Mouse (Mus musculus): ENCODE results near the gene Supt3.

Gene Supt3

DNA sequence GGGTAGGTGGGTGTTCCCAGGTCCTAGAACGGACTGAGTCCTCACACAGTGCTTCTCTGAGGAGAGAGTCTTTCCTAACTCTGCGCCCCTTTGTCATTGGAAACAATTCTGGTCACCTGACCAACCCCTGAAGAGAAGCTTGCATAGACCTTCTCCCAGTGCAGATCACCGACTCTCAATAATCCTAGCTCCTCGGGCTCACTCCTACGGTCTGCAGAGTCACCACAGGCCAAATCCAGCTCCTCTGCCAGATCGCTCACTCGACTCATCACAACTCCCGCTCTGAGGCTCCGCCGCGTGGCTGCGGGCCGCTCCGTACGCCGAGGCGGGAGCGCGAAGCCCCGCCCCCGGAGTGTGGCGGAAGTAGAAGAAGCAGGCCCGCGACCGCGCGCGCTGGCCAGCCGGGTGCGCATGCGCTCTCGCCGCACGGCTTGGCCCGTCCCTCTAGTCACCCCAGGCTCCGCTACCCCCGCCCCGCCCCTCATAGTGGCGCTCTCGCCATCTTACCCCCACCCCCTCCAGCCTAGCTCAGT lies at the start of gene Supt3:
Supt3 (plus strand) TSS at position 415 of the 533 bp plus-strand sequence.
- in situ Hi-C loops (cut with MboI, MseI), result no loop called here

DNA sequence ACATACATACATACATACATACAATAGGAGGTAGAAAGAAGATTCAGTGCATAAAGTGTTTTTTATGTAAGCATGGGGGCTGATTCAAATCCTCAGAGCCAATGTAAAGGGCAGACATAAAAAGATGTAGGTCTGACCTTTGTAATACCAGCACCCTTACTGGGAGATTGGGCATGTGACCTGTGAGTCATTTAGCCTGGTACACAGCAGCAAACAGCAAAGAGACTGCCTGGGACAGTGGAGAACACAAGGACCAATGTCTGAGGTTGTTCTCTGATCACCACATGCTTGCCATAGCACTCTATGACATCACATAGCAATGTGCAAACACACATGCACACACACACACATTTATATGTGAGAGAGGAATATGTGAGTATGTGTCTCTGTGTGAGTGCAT lies 49.3 kb upstream of the Supt3 start:
- in situ Hi-C loops (cut with MboI, MseI), result no loop called here

DNA sequence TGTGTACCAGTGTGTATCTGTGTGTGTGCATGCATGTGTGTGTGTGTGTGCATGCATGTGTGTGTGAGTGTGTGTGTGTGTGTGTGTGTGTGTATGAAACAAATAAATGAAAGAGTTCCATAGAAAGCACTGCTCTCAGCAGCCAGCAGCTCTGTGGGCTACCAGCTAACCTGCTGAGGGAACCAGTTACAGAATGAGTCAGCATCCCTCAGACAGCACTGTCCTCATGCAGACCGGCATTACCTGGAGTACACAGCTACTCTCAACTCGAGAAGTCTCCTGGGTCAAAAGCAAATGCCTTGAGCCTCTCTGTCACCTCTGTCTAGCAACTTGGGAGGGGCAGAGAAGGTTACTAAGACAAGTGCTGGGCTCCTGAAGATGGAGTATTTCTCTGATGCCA lies 48.5 kb upstream of the Supt3 start:
- in situ Hi-C loops (cut with MboI, MseI), result no loop called here

DNA sequence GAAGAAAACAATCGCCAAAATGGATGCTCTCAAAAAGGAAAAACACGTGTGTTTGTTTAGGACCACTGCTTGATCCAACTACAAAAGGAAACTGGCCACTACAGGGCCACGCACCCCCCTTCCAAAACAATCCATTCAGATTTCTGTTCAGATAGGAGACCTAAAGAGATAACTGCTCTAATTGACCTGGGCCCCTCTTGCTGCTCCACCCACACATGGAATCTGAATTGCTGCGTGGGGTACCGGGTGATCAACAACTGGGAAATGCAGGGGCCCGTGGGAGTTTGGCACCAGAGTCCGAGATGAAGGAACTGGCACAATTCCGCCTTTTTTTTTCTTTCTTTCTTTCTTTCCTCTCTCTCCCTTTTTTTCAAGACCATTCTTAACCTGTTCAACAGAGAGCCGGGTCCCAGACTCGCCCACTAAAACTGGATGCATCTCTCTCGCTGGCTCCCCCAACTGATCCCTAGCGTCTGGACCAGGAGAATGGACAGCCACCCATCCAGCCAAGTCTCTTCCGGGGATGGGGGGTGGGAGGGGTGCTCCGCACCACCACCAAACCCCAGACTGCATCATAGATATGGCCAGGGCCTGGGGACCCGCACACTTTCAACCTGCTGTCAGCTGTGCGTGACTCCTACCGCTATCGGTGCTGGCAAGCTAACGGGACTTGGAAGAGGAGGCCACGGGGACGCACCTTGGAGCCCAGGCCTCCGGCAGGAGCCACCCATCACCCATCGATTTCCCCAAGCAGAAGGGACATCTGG lies 43.2 kb upstream of the Supt3 start:
- in situ Hi-C loops (cut with MboI, MseI), result no loop called here

GRCm38 (mm10) chr17:44734501-44735222 lies 42.3 kb upstream of the Supt3 start:
- in situ Hi-C loops (cut with MboI, MseI), result loop anchor here in 1 of 2 experiments (5.0 kb wide), 1 partner anchor 282 kb away; no protein-coding TSS in a partner anchor

DNA sequence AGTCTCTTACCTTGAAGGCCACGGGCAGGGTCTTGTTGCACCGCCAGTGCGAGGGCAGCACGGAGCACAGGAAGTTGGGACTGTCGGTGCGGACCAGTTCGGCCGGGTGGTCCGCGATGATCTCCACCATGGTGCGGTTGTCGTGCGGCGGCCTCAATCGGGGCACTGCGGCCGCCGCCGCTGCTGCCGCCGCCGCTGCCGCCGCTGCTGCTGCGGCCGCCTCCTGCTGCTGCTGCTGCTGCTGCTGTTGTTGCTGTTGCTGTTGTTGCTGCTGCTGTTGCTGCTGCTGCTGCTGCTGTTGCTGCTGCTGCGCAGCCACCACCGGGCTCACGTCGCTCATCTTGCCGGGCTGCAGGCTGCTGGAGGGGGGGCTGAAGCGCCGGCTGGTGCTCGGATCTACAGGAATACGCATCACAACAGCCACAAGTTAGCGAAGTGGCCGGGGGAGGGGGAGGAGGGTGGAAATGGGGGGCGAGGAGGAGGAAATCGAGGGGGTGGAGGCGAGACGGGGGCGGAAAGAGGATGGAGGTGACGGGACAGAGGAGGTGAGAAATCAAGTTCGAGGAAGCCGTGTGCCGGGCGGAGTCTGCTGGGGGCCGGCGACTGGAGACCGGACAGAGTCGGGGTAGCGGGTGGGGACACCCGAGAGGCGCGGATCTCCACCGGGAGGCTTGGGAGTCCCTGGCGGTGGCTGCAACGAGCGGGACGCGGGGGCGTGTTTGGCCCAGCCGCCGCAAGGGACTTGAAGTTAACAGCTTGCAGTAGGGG lies 41.5 kb upstream of the Supt3 start:
- in situ Hi-C loops (cut with MboI, MseI), result loop anchor here in 1 of 2 experiments (5.0 kb wide), 1 partner anchor 283 kb away; no protein-coding TSS in a partner anchor

GRCm38 (mm10) chr17:44735991-44736561 lies 40.9 kb upstream of the Supt3 start:
- in situ Hi-C loops (cut with MboI, MseI), result loop anchor here in 1 of 2 experiments (5.0 kb wide), 1 partner anchor 284 kb away; no protein-coding TSS in a partner anchor

DNA sequence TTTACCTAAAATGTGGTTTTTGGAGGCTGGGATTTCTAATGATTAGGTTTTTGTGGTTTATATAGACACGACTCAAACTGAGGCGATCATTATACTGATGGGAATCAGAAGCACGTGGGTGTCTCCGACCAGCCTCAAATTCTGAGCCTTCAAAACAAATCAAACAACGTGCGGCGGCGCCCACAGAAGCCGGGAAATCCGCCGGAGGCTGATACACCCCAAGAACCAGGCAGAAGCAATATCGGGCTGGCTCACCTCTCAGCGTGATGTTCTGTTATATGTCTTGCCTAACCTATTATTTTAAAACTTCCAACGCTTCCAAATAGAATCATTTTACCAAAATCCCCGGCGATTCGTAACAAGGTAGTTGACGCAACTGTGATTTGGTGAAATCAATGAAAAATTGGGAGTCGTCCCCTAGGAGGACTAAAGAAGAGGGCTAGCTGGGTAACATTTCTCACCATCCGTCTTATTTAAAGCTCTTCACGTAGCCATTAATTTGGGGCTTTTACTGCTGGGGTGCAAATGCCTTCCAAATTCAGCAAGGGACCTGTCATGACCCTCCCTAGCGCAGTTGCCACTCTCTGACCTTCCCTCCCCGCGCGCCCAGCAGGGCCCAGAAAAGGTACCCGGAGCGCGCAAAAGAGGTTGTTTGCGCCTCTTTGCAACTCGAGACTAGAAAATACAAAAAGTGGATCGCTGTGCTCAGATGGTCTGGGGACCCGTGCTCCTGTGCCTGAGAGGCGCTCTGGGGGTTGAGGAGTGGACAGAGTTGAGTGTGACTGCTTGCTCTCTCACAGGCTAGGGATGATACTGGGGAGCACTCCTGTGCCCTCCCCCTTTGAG lies 39.5 kb upstream of the Supt3 start:
- in situ Hi-C loops (cut with MboI, MseI), result loop anchor here in 1 of 2 experiments (5.0 kb wide), 1 partner anchor 285 kb away; no protein-coding TSS in a partner anchor

DNA sequence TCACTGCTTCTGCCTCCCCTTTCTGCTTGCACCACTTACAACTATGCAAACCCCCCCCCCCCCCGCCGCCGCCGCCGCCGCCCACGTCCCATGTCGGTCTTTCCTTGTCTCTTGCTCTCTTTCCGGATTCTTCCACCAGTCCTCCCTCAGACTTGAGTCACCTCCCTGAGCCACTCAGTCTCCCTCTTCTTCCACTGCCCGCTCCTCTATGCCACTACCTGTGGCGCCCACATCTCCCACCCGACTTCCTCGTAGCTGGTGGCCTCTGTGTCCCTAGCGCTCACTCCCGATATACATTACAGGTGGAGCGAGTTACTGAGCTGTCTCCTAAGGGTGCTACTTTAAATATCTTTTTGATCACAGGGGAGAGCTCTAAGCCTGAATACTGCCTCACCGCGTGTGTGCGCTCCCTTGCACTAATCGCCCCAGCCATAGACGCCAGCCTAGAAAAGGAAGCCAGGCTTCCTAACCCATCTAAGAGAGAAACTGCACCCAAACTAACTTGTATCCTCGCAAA lies 38.8 kb upstream of the Supt3 start:
- in situ Hi-C loops (cut with MboI, MseI), result loop anchor here in 1 of 2 experiments (5.0 kb wide), 1 partner anchor 286 kb away; no protein-coding TSS in a partner anchor

DNA sequence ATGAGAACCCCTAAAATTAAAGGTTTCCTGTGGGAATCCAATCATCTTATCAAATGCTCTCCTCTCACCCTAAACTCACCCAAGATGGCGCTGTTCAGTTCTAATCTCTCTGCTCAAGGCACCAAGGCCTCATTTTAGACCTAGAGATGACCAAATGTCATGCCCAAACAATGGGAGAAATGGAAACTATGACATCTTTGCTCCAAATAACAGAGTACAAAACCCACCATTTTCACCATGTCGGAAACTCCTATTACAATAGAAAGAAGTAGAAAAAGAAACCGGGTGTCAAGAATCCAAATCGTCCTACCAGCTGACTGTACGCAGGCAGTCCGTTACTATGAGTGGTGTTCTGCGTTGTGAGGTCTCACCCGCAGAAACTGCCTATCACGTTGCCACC lies 34.7 kb upstream of the Supt3 start:
- in situ Hi-C loops (cut with MboI, MseI), result loop anchor here in 1 of 2 experiments (5.0 to 10.0 kb wide), 2 partner anchors 300 to 493 kb away; no protein-coding TSS in a partner anchor

- in situ Hi-C loops (cut with MboI, MseI), result loop anchor here in 1 of 2 experiments (5.0 to 10.0 kb wide), 2 partner anchors 299 to 491 kb away; no protein-coding TSS in a partner anchor
Measured at GRCm38 (mm10) chr17:44743780-44744179, 33.2 kb upstream of the Supt3 start.

DNA sequence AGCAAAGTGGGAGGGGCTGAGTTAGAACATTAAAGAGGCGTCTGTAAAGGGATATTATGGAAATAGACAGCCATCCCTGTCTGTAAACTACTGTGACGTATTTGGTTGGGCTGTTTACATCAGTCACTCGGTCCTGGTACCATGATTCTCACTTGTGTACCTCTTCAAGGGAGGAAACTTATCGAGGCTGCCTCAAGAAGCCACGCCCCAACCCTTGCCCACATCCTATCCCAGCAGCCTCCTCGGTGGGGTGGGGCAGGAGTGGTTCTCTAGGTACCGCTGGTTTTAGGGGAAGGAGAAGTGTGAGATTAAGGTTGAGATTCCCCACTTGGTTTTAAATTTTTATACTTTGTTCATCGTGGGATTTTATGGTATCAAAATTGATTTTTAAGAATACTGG lies 31.6 kb upstream of the Supt3 start:
- in situ Hi-C loops (cut with MboI, MseI), result loop anchor here (5.0 to 10.0 kb wide), 3 partner anchors 82 to 489 kb away; no protein-coding TSS in a partner anchor

- in situ Hi-C loops (cut with MboI, MseI), result loop anchor here in 1 of 2 experiments (10.0 kb wide), 1 partner anchor 302 kb away; no protein-coding TSS in a partner anchor
Measured at GRCm38 (mm10) chr17:44766318-44766717, 10.6 kb upstream of the Supt3 start.

DNA sequence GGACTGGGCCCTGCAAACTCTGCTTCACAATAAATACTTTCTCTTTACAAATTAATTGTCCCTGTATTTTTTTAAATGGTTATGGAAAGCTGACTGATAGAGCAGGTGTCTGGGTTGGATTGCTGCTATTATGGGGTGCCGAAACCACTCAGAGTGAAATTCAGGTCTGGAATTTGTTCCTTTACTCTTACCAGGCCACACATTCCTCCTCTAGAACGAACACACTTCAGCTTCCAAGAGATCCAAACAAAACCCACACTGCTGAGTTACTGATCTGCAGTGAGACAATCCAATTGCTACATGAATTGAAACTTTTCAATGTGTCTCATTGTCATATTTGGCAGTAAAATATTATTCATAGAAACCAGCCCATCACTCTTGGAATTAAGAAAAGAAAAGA lies 10.0 kb upstream of the Supt3 start:
- in situ Hi-C loops (cut with MboI, MseI), result loop anchor here in 1 of 2 experiments (10.0 kb wide), 1 partner anchor 302 kb away; no protein-coding TSS in a partner anchor

DNA sequence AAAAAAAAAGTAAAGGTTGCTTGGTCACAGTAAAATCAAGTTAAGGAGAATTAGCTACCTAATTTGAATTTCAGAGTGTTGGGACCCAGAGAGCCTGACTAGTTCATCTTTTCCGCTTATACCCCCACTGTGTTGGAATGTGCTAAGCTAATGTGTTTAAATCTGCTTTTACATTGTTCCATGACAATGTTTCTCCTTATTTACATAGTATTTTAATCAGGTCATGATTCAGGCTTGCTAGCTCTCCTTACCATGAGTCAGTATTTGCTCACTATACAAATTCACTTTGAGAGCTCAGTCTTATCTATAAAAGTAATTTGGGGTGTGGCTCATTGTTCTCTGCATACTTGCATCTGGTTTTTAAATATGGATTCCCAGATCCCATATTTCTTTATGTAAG lies 9.6 kb upstream of the Supt3 start:
- in situ Hi-C loops (cut with MboI, MseI), result loop anchor here in 1 of 2 experiments (10.0 kb wide), 1 partner anchor 303 kb away; no protein-coding TSS in a partner anchor

GRCm38 (mm10) chr17:44768522-44768921 lies 8.4 kb upstream of the Supt3 start:
- in situ Hi-C loops (cut with MboI, MseI), result loop anchor here in 1 of 2 experiments (10.0 kb wide), 1 partner anchor 304 kb away; no protein-coding TSS in a partner anchor

GRCm38 (mm10) chr17:44770871-44771270 lies 6.1 kb upstream of the Supt3 start:
- in situ Hi-C loops (cut with MboI, MseI), result no loop called here

- in situ Hi-C loops (cut with MboI, MseI), result no loop called here
Measured at GRCm38 (mm10) chr17:44772576-44772975, 4.4 kb upstream of the Supt3 start.

- in situ Hi-C loops (cut with MboI, MseI), result no loop called here
Measured at GRCm38 (mm10) chr17:44777337-44777804, 419 bp downstream of the Supt3 start.
